Mouse (Mus musculus) testis, adult 2 months (tissue): Measurements from ENCODE around the gene Atp6v1b1.

Experiments
- CTCF ChIP-seq: fragments of 200-500 bp; IDR thresholded peaks from 2 replicates; pipeline ENCODE4 v1.5.1; 2012; ENCODE audit warnings: low read depth, mild to moderate bottlenecking, inconsistent platforms, low read length, moderate library complexity; ENCODE audit not compliant: control insufficient read depth, insufficient read depth, insufficient replicate concordance
- POLR2A ChIP-seq: fragments of 200-500 bp; IDR thresholded peaks from 2 replicates; pipeline ENCODE4 v1.6.1; 2012; ENCODE audit warnings: low read depth, mild to moderate bottlenecking, inconsistent platforms, low read length, moderate library complexity; ENCODE audit not compliant: control insufficient read depth

DNA sequence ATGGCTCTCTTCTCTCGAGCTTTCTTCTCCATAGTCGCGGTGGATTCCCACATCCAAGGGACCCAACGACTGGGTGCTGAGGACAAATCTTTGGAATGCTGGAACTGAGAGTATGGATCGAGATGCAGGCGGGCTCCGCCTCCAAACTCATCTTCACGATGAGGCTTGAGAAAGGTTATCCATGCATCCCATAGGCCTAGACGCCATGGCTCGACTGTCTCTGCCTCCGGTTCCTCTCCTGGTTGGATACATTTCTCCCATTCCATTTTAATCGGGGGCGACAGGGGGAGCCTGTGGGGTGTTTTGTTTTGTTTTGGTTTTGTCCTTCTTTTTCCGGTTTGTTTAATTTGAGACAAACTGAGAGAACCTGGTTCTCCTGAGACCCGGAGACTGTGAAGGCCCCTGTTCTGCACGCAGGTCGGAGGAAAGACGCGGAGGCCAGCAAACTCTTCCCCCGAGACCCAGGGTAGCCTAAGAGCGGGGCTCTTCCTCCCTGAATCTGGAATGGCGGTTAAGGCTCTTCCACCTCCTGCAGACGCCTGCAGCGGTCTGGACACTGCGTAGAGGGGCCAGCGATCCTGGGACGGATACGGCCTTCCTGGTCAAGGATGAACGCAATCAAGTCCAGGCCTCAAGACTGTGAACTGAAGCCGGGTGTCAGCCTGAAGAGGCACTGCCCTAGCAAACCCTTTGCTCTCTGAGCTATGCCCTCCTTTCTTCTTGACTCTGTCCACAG, 27.2 kb upstream of the Atp6v1b1 start:
- TF ChIP-seq CTCF (no peak), POLR2A (no peak)
